Mouse (Mus musculus) common myeloid progenitor, adult 5-6 weeks (primary cell): ENCODE measurements around the gene Rab35. TPM values are rescaled to one million over a fixed set of nuclear protein-coding genes. Genes with fewer than 3 reads are reported as not detected.
A peak's percentile ranks its signal among the peaks of the same experiment; 100 is the strongest.

ENCODE experiments used
- ATAC-seq: replicated peaks from 2 replicates; pipeline ENCODE4 v1.8.0; 2016; ENCODE audit warnings: low read depth, mild to moderate bottlenecking, moderate TSS enrichment, inconsistent platforms; ENCODE audit not compliant: poor library complexity, severe bottlenecking
- total RNA-seq: library from RNA; stranded (forward); fragments of 200-1000, 187-1606 nt; gene quantifications from 2 replicates; pipeline ENCODE4 v1.2.3, GENCODE M21; 2017

The Rab35 gene
- total RNA-seq, 1 experiment from 2014 or later = 38.2 TPM

- peak; percentile 45; the same call in 1 of the 2 replicates for ATAC-seq
These were observed 63.6 kb downstream of the Rab35 start for GRCm38 (mm10) chr5:115695191-115695770.

GRCm38 (mm10) chr5:115696811-115697210 lies 65.1 kb downstream of the Rab35 start:
- ATAC-seq = no peak

Other genes with a start within 250 kb of the Rab35 start
- gene Msi1, start 202.3 kb upstream of the Rab35 start, total RNA-seq = not detected in 2 replicates
- not detected in 2 replicates for gene Pla2g1b, start 165.6 kb upstream of the Rab35 start, total RNA-seq
- 3.6 and 14.3 TPM in 2 replicates for gene Sirt4, start 147.2 kb upstream of the Rab35 start, total RNA-seq
- gene Pxn, start 125.2 kb upstream of the Rab35 start, total RNA-seq = 31.2 and 72.4 TPM in 2 replicates
- 1,584 and 1,794 TPM in 2 replicates for gene Rplp0, start 72.4 kb upstream of the Rab35 start, total RNA-seq
- gene Gcn1l1, start 66.7 kb upstream of the Rab35 start, total RNA-seq = 32.6 and 41.8 TPM in 2 replicates
- gene Bicdl1, start 99.7 kb downstream of the Rab35 start, total RNA-seq = 0.87 and 3.0 TPM in 2 replicates
- gene Cit, start 213.4 kb downstream of the Rab35 start, total RNA-seq = 45.8 and 51.2 TPM in 2 replicates